Mouse (Mus musculus): ENCODE data around the gene Tgm2. TPM values are rescaled to one million over a fixed set of nuclear protein-coding genes. Genes with fewer than 3 reads are reported as not detected.
A peak's percentile ranks its signal among the peaks of the same experiment; 100 is the strongest.

The Tgm2 gene
- polyA plus RNA-seq, 1 experiment = 89.6 TPM

GRCm38 (mm10) chr2:158127245-158127644 lies 19.0 kb downstream of the Tgm2 start:
- 90% methylated on average over 6 of the region's 6 CpGs for WGBS

GRCm38 (mm10) chr2:158122814-158123213 lies 23.4 kb downstream of the Tgm2 start:
- peaks cover 78% of the 10 kb centered on the region for H3K36me3 ChIP-seq (ENCODE audit: control insufficient read depth, insufficient read depth, low read length)
- no peak overlapping the region for H3K27ac ChIP-seq (ENCODE audit: insufficient read depth, low read depth, low read length)
- peaks cover 15% of the 10 kb centered on the region for H3K4me1 ChIP-seq (ENCODE audit: control insufficient read depth, insufficient read depth, insufficient read length, low read length)
- TF ChIP-seq POLR2A (IDR thresholded peaks at IDR 0.05; ENCODE audit: low read depth, low read length) (no peak), CTCF (IDR thresholded peaks at IDR 0.05; ENCODE audit: extremely low read depth, insufficient read length, insufficient replicate concordance, low read depth, low read length) (no peak)
- WGBS = 66% methylated on average over 6 of the region's 6 CpGs
- H3K27me3 ChIP-seq (ENCODE audit: control insufficient read depth, insufficient read depth, low read length) = no peaks in the 10 kb centered on the region
- H3K4me3 ChIP-seq (ENCODE audit: low read depth, low read length) = no peak overlapping the region

More at GRCm38 (mm10) chr2:158127245-158127644, 19.0 kb downstream of the Tgm2 start:
- TF ChIP-seq CTCF (IDR thresholded peaks at IDR 0.05; ENCODE audit: extremely low read depth, insufficient read length, insufficient replicate concordance, low read depth, low read length) = no peak
- TF ChIP-seq POLR2A (IDR thresholded peaks at IDR 0.05; ENCODE audit: low read depth, low read length) = no peak
- H3K27ac ChIP-seq (ENCODE audit: insufficient read depth, low read depth, low read length) = no peak overlapping the region
- peaks cover 24% of the 10 kb centered on the region for H3K4me1 ChIP-seq (ENCODE audit: control insufficient read depth, insufficient read depth, insufficient read length, low read length)
- H3K27me3 ChIP-seq (ENCODE audit: control insufficient read depth, insufficient read depth, low read length) = no peaks in the 10 kb centered on the region
- H3K4me3 ChIP-seq (ENCODE audit: low read depth, low read length) = no peak overlapping the region
- H3K36me3 ChIP-seq (ENCODE audit: control insufficient read depth, insufficient read depth, low read length) = peaks cover 76% of the 10 kb centered on the region

GRCm38 (mm10) chr2:158121645-158122326 lies 24.4 kb downstream of the Tgm2 start:
- H3K27ac ChIP-seq (ENCODE audit: insufficient read depth, low read depth, low read length) = 0 out of 2 replicates have a peak overlapping the region, but pooled peaks have one; percentile 2
- TF ChIP-seq POLR2A (IDR thresholded peaks at IDR 0.05; ENCODE audit: low read depth, low read length) = no peak
- WGBS = 54% methylated on average over 12 of the region's 12 CpGs
- no peak overlapping the region for H3K4me3 ChIP-seq (ENCODE audit: low read depth, low read length)
- H3K27me3 ChIP-seq (ENCODE audit: control insufficient read depth, insufficient read depth, low read length) = no peaks in the 10 kb centered on the region
- peaks cover 78% of the 10 kb centered on the region for H3K36me3 ChIP-seq (ENCODE audit: control insufficient read depth, insufficient read depth, low read length)
- peaks cover 15% of the 10 kb centered on the region for H3K4me1 ChIP-seq (ENCODE audit: control insufficient read depth, insufficient read depth, insufficient read length, low read length)

GRCm38 (mm10) chr2:158120868-158121267 lies 25.4 kb downstream of the Tgm2 start:
- H3K27ac ChIP-seq (ENCODE audit: insufficient read depth, low read depth, low read length) = no peak overlapping the region
- H3K36me3 ChIP-seq (ENCODE audit: control insufficient read depth, insufficient read depth, low read length) = peaks cover 75% of the 10 kb centered on the region
- peaks cover 15% of the 10 kb centered on the region for H3K4me1 ChIP-seq (ENCODE audit: control insufficient read depth, insufficient read depth, insufficient read length, low read length)
- WGBS = 89% methylated on average over 3 of the region's 3 CpGs
- no peaks in the 10 kb centered on the region for H3K27me3 ChIP-seq (ENCODE audit: control insufficient read depth, insufficient read depth, low read length)
- TF ChIP-seq CTCF (IDR thresholded peaks at IDR 0.05; ENCODE audit: extremely low read depth, insufficient read length, insufficient replicate concordance, low read depth, low read length) (no peak), POLR2A (IDR thresholded peaks at IDR 0.05; ENCODE audit: low read depth, low read length) (no peak)
- no peak overlapping the region for H3K4me3 ChIP-seq (ENCODE audit: low read depth, low read length)

- H3K27ac ChIP-seq (ENCODE audit: insufficient read depth, low read depth, low read length) = no peak overlapping the region
- 71% methylated on average over 8 of the region's 8 CpGs for WGBS
- H3K4me1 ChIP-seq (ENCODE audit: control insufficient read depth, insufficient read depth, insufficient read length, low read length) = peaks cover 15% of the 10 kb centered on the region
- no peak overlapping the region for H3K4me3 ChIP-seq (ENCODE audit: low read depth, low read length)
- no peaks in the 10 kb centered on the region for H3K27me3 ChIP-seq (ENCODE audit: control insufficient read depth, insufficient read depth, low read length)
- H3K36me3 ChIP-seq (ENCODE audit: control insufficient read depth, insufficient read depth, low read length) = peaks cover 68% of the 10 kb centered on the region
- TF ChIP-seq CTCF (IDR thresholded peaks at IDR 0.05; ENCODE audit: extremely low read depth, insufficient read length, insufficient replicate concordance, low read depth, low read length) = no peak
- no peak for TF ChIP-seq POLR2A (IDR thresholded peaks at IDR 0.05; ENCODE audit: low read depth, low read length)
Observed at GRCm38 (mm10) chr2:158120211-158120610, 26.0 kb downstream of the Tgm2 start.

GRCm38 (mm10) chr2:158119145-158119544 lies 27.1 kb downstream of the Tgm2 start:
- Histone ChIP-seq H3K27ac (ENCODE audit: insufficient read depth, low read depth, low read length) (no peak overlapping the region), H3K27me3 (ENCODE audit: control insufficient read depth, insufficient read depth, low read length) (no peaks in the 10 kb centered on the region), H3K4me3 (ENCODE audit: low read depth, low read length) (no peak overlapping the region), H3K4me1 (ENCODE audit: control insufficient read depth, insufficient read depth, insufficient read length, low read length) (peaks cover 16% of the 10 kb centered on the region), H3K36me3 (ENCODE audit: control insufficient read depth, insufficient read depth, low read length) (peaks cover 60% of the 10 kb centered on the region)
- TF ChIP-seq POLR2A (IDR thresholded peaks at IDR 0.05; ENCODE audit: low read depth, low read length) = no peak
- no peak for TF ChIP-seq CTCF (IDR thresholded peaks at IDR 0.05; ENCODE audit: extremely low read depth, insufficient read length, insufficient replicate concordance, low read depth, low read length)
- 87% methylated on average over 4 of the region's 4 CpGs for WGBS

GRCm38 (mm10) chr2:158116653-158117052 lies 29.6 kb downstream of the Tgm2 start:
- H3K4me3 ChIP-seq (ENCODE audit: low read depth, low read length) = no peak overlapping the region
- TF ChIP-seq CTCF (IDR thresholded peaks at IDR 0.05; ENCODE audit: extremely low read depth, insufficient read length, insufficient replicate concordance, low read depth, low read length) (no peak), POLR2A (IDR thresholded peaks at IDR 0.05; ENCODE audit: low read depth, low read length) (no peak)

More at GRCm38 (mm10) chr2:158116653-158117052, 29.6 kb downstream of the Tgm2 start:
- Histone ChIP-seq H3K27me3 (ENCODE audit: control insufficient read depth, insufficient read depth, low read length) (no peaks in the 10 kb centered on the region), H3K4me1 (ENCODE audit: control insufficient read depth, insufficient read depth, insufficient read length, low read length) (peaks cover 15% of the 10 kb centered on the region), H3K27ac (ENCODE audit: insufficient read depth, low read depth, low read length) (no peak overlapping the region), H3K36me3 (ENCODE audit: control insufficient read depth, insufficient read depth, low read length) (peaks cover 44% of the 10 kb centered on the region)
- WGBS = 53% methylated on average over 6 of the region's 6 CpGs

All from small intestine, adult 2 months (tissue).